Mouse (Mus musculus) layer of hippocampus, adult 9-10 months (tissue): Measurements from ENCODE around the gene Capza3.

ENCODE experiments used
- DNase-seq: peaks from one replicate; pipeline ENCODE4 v3.0.0; 2022; ENCODE audit warnings: low spot score

Capza3 gene

DNA sequence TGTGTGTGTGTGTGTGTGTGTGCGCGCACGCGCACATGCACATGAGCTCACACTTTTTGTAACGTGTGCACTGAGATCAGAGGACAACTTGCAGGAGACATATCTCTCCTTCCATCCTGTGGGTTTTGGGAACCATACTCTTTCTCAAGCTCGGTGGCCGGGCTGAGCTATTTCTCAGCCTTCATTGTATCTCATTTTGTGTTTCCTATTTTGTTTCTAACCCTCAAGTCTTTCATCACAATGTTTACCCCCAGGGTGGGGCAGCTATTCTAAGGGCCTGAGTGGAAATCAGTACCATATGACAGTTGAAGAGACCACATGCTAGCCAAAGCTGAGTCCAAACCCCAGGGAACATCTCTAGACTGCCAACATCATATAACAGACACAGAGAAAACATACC lies at the start of gene Capza3:
Gene Capza3, plus strand, starts transcription at position 301 of the 400 bp plus-strand sequence.
- DNase-seq, result no peak

GRCm38 (mm10) chr6:140005181-140005580 lies 35.9 kb upstream of the Capza3 start:
- no peak for DNase-seq

DNA sequence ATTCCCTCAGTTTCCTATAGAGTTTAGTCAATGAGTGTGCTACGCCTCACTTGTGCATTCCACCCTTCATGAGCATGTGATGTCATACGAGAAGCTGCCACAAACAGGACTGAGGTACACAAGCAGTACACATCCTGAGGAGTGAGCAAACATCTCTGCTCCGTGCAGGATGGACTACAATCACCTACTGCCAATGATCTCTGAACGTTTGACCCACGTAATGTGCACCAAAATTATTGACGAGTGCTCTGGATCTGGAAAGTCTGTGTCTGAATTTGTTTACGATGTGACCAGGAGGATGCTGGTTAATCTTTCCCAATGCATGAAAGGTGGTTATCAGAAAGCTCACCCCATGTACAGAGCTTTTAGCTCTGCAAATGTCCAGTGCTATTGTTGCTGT lies 16.6 kb upstream of the Capza3 start:
- no peak for DNase-seq

DNA sequence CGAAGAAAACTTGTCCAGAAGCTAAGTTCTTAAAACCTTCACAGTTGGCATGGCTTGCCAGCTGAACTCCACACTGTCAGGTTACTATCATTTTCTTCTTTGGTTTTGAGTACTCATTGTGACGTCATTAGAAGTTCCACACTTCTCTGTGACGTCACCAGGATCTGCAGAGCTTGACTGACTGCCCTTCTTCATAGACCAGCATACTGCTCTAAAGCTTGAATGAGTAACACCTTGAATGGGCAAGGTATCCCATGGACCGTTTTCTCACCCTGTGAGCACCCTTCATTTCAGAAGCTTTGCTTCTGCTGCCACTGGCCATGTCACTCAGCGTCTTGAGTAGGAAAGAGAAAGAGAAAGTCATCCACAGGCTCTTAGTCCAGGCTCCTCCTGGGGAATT lies 305 bp downstream of the Capza3 start, which contains the start of gene Plcz1:
Gene Plcz1, minus strand, starts transcription at position 101 of the 400 bp plus-strand sequence.
- DNase-seq, result no peak

GRCm38 (mm10) chr6:140051476-140051875 lies 10.4 kb downstream of the Capza3 start:
- no peak for DNase-seq

- no peak for DNase-seq
Observed at GRCm38 (mm10) chr6:140054271-140054928, 13.3 kb downstream of the Capza3 start.

DNA sequence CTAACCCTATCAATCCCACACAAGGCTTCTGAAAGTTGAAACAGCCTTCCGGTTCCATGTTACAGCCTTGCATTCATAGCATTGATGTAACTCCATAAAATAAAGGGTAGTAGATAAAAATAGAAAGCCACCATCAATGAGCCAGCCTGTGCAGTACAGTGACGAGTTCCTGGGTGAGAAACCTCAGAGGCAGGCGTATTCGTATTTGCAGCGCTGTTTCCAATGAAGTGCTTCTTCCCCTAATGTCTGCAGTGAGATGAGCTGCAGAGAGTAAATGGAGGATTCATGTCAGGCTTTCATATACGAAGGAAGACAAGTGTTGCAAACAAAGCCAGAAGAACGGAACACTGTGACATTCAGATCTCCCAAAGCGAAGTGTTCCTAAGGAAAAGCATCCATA lies 28.1 kb downstream of the Capza3 start:
- no peak for DNase-seq

GRCm38 (mm10) chr6:140080933-140081332 lies 39.9 kb downstream of the Capza3 start:
- DNase-seq, result no peak

GRCm38 (mm10) chr6:140081739-140082138 lies 40.7 kb downstream of the Capza3 start:
- DNase-seq, result no peak

- DNase-seq, result no peak
Observed at GRCm38 (mm10) chr6:140089855-140090254, 48.8 kb downstream of the Capza3 start.
